Mouse (Mus musculus): ENCODE results near the gene Cd7.
"Not testable (repeated sequence)": the region's sequence is repeated elsewhere in the genome, so short reads cannot be mapped to it uniquely, and the experiment has no call there.

Gene Cd7

DNA sequence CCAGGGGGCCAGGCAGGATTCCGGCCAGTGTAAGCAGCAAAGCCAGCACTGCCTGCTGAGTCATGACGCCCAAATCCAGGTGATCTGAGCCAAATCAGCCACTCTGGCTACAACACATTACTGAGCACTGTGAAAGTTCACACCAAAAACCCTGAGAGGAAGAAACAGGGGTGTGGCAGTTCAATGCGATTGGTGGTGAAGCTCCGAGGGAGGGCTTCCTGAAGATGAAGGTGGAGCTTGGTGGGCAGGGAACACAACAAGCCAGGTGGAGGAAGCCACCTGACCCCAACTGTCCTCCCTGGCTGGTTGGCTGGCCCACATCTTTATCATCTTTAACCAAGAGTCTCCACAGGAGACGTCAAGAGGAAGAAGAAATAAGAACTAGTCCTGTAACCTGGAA is at the start of gene Cd7:
Cd7 (minus strand) TSS at position 117 of the 400 bp plus-strand sequence.
- DNase-seq (ENCODE audit: extremely low read depth, insufficient read length, low spot score) = no peak

DNA sequence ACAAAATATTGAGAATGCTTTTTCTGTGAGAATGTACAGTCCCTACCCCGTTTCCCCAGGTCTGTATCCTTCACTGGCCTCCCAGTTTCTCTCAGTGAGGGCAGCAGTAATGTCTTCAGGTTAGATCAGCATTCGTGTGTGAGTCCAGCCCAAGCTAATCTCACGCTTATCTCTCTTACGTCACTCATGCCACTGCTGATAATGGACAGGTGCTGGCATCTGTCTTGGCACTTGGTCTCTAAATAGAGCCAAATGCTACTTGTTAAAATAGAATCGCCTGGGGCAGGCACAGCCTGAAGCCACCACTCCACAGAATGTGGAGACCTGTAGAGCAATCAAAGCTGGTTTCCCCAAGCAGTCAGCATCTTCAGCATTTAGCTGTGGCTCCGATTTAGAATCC is 49.8 kb upstream of the Cd7 start:
- DNase-seq (ENCODE audit: extremely low read depth, insufficient read length, low spot score) = no peak

- DNase-seq (ENCODE audit: extremely low read depth, insufficient read length, low spot score) = no peak
Observed at GRCm38 (mm10) chr11:121086296-121086695, 47.1 kb upstream of the Cd7 start.

GRCm38 (mm10) chr11:121085181-121085580 is 46.0 kb upstream of the Cd7 start:
- DNase-seq (ENCODE audit: extremely low read depth, insufficient read length, low spot score) = no peak

GRCm38 (mm10) chr11:121082857-121083500 is 43.8 kb upstream of the Cd7 start:
- DNase-seq (ENCODE audit: extremely low read depth, insufficient read length, low spot score) = peak; percentile 19

- DNase-seq (ENCODE audit: extremely low read depth, insufficient read length, low spot score) = no peak
Observed at GRCm38 (mm10) chr11:121082250-121082649, 43.0 kb upstream of the Cd7 start.

GRCm38 (mm10) chr11:121081120-121081519 is 41.9 kb upstream of the Cd7 start, which contains the start of gene Sectm1a:
Gene Sectm1a, minus strand, starts transcription at chr11:121081220.
- DNase-seq (ENCODE audit: extremely low read depth, insufficient read length, low spot score) = no peak

- DNase-seq (ENCODE audit: extremely low read depth, insufficient read length, low spot score) = no peak
Observed at GRCm38 (mm10) chr11:121080330-121080729, 41.1 kb upstream of the Cd7 start.

- no peak for DNase-seq (ENCODE audit: extremely low read depth, insufficient read length, low spot score)
Observed at GRCm38 (mm10) chr11:121075655-121076054, 36.4 kb upstream of the Cd7 start.

DNA sequence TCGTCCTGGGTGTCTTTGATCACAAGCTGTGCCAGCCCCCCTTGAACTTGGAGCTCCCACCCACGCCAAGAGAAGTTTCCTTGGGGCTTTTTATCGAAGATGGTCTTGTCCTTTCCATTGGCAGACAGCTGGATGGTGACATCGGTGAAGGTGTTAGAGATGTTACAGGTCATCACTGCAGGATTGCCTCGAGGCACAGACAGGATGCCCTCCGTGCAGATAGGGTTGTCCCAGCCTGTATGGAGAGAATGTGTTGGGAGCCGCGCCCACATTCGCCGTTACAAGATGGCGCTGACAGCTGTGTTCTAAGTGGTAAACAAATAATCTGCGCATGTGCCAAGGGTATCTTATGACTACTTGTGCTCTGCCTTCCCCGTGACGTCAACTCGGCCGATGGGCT is 30.4 kb upstream of the Cd7 start:
- not testable (repeated sequence) for DNase-seq (ENCODE audit: extremely low read depth, insufficient read length, low spot score)

- no peak for DNase-seq (ENCODE audit: extremely low read depth, insufficient read length, low spot score)
Observed at GRCm38 (mm10) chr11:121067895-121068294, 28.7 kb upstream of the Cd7 start.

GRCm38 (mm10) chr11:121064197-121064596 is 25.0 kb upstream of the Cd7 start:
- DNase-seq (ENCODE audit: extremely low read depth, insufficient read length, low spot score) = no peak

DNA sequence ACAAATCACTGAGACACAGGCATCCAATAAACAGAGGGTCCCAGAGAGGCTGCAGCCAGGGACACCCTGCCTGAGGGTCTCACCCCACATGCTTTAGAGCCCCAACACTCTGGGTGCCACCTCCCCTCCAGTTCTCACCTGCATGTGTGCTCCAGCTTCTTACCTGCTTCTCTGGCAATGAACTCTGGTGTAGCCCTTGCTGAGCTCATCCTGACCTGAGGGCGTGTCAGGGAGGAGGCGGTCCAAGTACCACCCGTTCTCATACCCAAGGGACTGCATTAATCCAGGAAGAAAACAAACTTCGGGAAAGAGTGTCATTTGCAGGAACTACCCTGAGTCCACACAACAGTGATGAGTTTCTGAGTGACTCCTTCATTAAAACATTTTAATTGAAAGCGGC is 24.2 kb upstream of the Cd7 start, which contains the start of gene Sectm1b:
Sectm1b (minus strand) TSS at position 191 of the 400 bp plus-strand sequence.
- DNase-seq (ENCODE audit: extremely low read depth, insufficient read length, low spot score) = no peak

- no peak for DNase-seq (ENCODE audit: extremely low read depth, insufficient read length, low spot score)
Observed at GRCm38 (mm10) chr11:121061615-121062014, 22.4 kb upstream of the Cd7 start.

- DNase-seq (ENCODE audit: extremely low read depth, insufficient read length, low spot score) = not testable (repeated sequence)
Observed at GRCm38 (mm10) chr11:121060401-121061067, 21.3 kb upstream of the Cd7 start.

DNA sequence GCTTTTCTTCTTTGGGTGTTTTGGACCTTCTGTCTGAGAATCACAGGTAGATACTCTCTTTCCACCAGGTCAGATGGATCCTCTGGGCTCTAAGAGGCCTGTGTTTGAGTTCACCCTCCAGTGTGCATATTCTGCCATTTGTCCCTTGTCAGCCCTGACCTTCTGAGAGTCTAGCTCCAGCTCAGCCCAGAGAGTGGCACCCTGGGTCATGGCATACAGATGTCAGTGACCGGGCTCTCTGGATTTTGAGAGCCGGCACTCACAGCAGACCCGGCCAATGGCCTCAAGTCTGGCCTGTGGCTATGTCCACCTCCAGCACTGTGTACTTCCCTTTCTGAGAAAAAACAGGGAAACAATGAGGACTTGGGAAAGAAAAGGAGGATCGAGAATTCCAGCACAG is 20.3 kb upstream of the Cd7 start:
- DNase-seq (ENCODE audit: extremely low read depth, insufficient read length, low spot score) = no peak

GRCm38 (mm10) chr11:121058956-121059355 is 19.7 kb upstream of the Cd7 start:
- DNase-seq (ENCODE audit: extremely low read depth, insufficient read length, low spot score) = no peak

GRCm38 (mm10) chr11:121058122-121058521 is 18.9 kb upstream of the Cd7 start:
- no peak for DNase-seq (ENCODE audit: extremely low read depth, insufficient read length, low spot score)

DNA sequence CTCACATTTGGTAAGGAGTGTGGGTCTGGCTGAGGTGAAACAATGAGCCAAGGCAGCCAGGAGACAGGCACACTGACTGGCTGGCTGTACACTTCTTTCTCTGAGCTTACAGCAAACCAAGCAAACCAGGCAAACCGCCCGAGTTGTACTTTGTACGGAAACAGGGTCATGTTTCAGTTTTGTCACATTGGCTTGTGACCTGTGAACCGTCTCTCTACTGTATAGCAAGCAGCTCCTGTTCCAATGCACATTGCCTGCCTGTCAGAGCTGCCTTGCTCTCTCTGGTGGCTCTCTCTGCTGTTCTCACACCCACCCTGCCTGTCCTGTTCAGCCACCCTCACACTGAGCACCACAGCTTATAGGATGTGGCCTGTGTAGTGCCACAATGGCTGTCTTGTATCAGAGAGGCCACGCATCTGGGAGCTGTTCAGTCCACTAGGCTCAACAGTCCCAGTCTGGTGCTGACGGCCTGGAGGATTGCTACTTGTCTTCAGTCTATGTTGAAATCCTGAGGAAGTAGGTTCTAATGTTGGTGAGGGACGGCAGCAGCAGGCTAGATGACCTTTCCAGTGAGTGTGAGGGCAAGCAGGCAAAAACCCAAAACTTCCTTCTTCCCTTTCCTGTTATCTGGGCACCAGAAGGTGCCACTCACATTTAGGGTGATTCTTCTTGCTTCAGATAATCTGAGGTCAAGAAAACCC is 17.5 kb upstream of the Cd7 start:
- no peak for DNase-seq (ENCODE audit: extremely low read depth, insufficient read length, low spot score)

DNA sequence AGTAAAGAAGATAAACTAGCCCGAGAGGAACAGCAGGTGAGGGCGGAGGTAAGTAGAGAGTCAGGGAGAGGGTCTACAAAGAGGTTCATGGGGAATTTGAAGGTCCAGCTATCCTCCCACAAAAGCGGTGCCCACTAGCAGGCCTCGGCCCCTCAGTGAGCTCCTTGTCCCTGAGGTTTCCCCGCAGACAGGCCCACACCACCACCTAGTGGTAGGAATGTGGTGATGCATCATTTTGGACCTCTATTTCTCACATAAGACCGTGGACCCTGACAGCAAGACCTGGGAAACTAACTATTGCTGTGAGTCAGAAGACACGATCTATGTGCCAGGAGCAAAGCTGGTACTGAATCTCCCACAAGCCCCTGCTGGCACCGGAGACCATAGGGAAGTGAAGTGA is 14.3 kb upstream of the Cd7 start:
- peak; percentile 62 for DNase-seq (ENCODE audit: extremely low read depth, insufficient read length, low spot score)

- no peak for DNase-seq (ENCODE audit: extremely low read depth, insufficient read length, low spot score)
Observed at GRCm38 (mm10) chr11:121052387-121052786, 13.2 kb upstream of the Cd7 start.

DNA sequence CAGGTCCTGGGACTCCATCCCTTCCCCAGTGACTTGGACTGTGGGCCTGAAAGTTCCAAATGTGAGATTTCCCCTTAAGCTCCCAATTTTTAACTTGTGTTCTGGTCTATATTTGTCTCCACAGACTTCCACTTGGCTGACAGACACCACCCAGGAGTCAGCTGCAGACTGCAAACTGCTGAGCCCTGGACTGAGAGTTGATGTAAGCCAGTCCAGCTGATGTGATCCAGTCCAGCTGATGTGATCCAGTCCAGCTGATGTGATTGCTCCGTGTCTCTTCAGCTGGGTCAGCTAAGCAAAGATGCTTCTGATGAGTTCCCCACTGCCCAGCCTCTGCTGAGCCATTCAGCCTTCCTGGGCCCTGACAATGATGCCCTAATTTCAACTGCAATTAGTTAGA is 12.6 kb upstream of the Cd7 start:
- no peak for DNase-seq (ENCODE audit: extremely low read depth, insufficient read length, low spot score)
